Mouse (Mus musculus) effector memory CD4-positive, alpha-beta T cell, adult 7 months (primary cell): ENCODE measurements around the gene Ankrd7. TPM values are rescaled to one million over a fixed set of nuclear protein-coding genes. Genes with fewer than 3 reads are reported as not detected.

Experiments used
- polyA plus RNA-seq: library from polyadenylated mRNA; unstranded; fragments of 100-300 nt; shearing (Covaris generic); gene quantifications from one replicate; pipeline ENCODE4 v1.2.1, GENCODE M21; 2017

The Ankrd7 gene
- polyA plus RNA-seq, result 0.55 TPM

GRCm38 (mm10) chr6:18866018-18866417 is at the start of gene Ankrd7:
TSS of gene Ankrd7 (plus strand) at chr6:18866318.

GRCm38 (mm10) chr6:18848051-18848701 is 17.9 kb upstream of the Ankrd7 start, which contains the start of gene Lsm8:
TSS of gene Lsm8 (plus strand) at chr6:18848579.

Other genes with a start within 250 kb of the Ankrd7 start
- gene Lsm8, start 17.7 kb upstream of the Ankrd7 start, polyA plus RNA-seq, result 107 TPM